Mouse (Mus musculus) testis, postnatal 10 days (tissue): ENCODE results near the gene Gm16181.

Experiments used
- DNase-seq: peaks from one replicate; pipeline ENCODE4 v3.0.0; 2021; ENCODE audit warnings: low spot score

Gm16181 gene

GRCm38 (mm10) chr17:35195631-35196320, 24.9 kb upstream of the Gm16181 start:
- peak; percentile 93 for DNase-seq

GRCm38 (mm10) chr17:35196321-35196641, 24.4 kb upstream of the Gm16181 start:
- no peak for DNase-seq

- no peak for DNase-seq
These were observed 23.5 kb upstream of the Gm16181 start for GRCm38 (mm10) chr17:35197126-35197525.

GRCm38 (mm10) chr17:35198029-35198428, 22.6 kb upstream of the Gm16181 start:
- DNase-seq, result no peak

- peak; percentile 39 for DNase-seq
These were observed 21.7 kb upstream of the Gm16181 start for GRCm38 (mm10) chr17:35198946-35199345.

GRCm38 (mm10) chr17:35200398-35200797, 20.2 kb upstream of the Gm16181 start:
- peak; percentile 35 for DNase-seq

- DNase-seq, result no peak
These were observed 19.5 kb upstream of the Gm16181 start for GRCm38 (mm10) chr17:35201128-35201527.

GRCm38 (mm10) chr17:35201787-35202186, 18.8 kb upstream of the Gm16181 start, which contains the start of gene Tnf:
Gene Tnf (minus strand): TSS chr17:35202007.
- peak; percentile 67 for DNase-seq

GRCm38 (mm10) chr17:35202442-35202841, 18.2 kb upstream of the Gm16181 start:
- DNase-seq, result no peak

GRCm38 (mm10) chr17:35204494-35205379, 15.9 kb upstream of the Gm16181 start, which contains the start of gene Lta:
Gene Lta (minus strand): TSS chr17:35205351.
- no peak for DNase-seq

- DNase-seq, result no peak
These were observed 15.3 kb upstream of the Gm16181 start for GRCm38 (mm10) chr17:35205380-35205769.

GRCm38 (mm10) chr17:35209785-35210535, 10.7 kb upstream of the Gm16181 start:
- no peak for DNase-seq

GRCm38 (mm10) chr17:35210593-35210992, 10.0 kb upstream of the Gm16181 start:
- DNase-seq, result no peak

GRCm38 (mm10) chr17:35213071-35213470, 7.6 kb upstream of the Gm16181 start:
- no peak for DNase-seq

GRCm38 (mm10) chr17:35218516-35219193, 2.0 kb upstream of the Gm16181 start:
- DNase-seq, result no peak

- DNase-seq, result no peak
These were observed 1.0 kb upstream of the Gm16181 start for GRCm38 (mm10) chr17:35219601-35220041.

- no peak for DNase-seq
These were observed 1.7 kb downstream of the Gm16181 start for GRCm38 (mm10) chr17:35222299-35222698.

- no peak for DNase-seq
These were observed 4.0 kb downstream of the Gm16181 start for GRCm38 (mm10) chr17:35224641-35225040.

GRCm38 (mm10) chr17:35225456-35225855, 4.8 kb downstream of the Gm16181 start:
- DNase-seq, result no peak

- no peak for DNase-seq
These were observed 6.0 kb downstream of the Gm16181 start for GRCm38 (mm10) chr17:35226561-35227046.

- DNase-seq, result no peak
These were observed 10.4 kb downstream of the Gm16181 start for GRCm38 (mm10) chr17:35231022-35231421.

GRCm38 (mm10) chr17:35232043-35232442, 11.4 kb downstream of the Gm16181 start:
- peak; percentile 94 for DNase-seq
